Mouse (Mus musculus) liver, embryonic 14.5 days (tissue): ENCODE measurements around the gene Ids. TPM values are rescaled to one million over a fixed set of nuclear protein-coding genes. Genes with fewer than 3 reads are reported as not detected.
"Not testable (repeated sequence)": the region's sequence is repeated elsewhere in the genome, so short reads cannot be mapped to it uniquely, and the experiment has no call there.

ENCODE experiments used
- ATAC-seq: fragments of 200-750 bp; cut with Nextera tagmentation; 2 replicates; pipeline ENCODE4 v1.8.0; 2017; ENCODE audit warnings: moderate number of reproducible peaks, mild to moderate bottlenecking, moderate library complexity; ENCODE audit not compliant: insufficient read depth
- DNase-seq, 3 experiments: peaks; one replicate each; pipeline ENCODE4 v3.0.0-alpha.2; 2012 to 2013; ENCODE audit warnings: low read depth in 3 of 3, low spot score in 3 of 3
- H3K27ac ChIP-seq: fragments of 300-500 bp; sonication (generic); 2 replicates; pipeline ENCODE4 v1.5.1; 2014; ENCODE audit warnings: moderate library complexity, mild to moderate bottlenecking, control low read depth, inconsistent platforms
- H3K27me3 ChIP-seq: fragments of 300-500 bp; sonication (generic); 2 replicates; pipeline ENCODE4 v1.6.1; 2014; ENCODE audit warnings: mild to moderate bottlenecking, low read length, moderate library complexity; ENCODE audit not compliant: control insufficient read depth, insufficient read depth
- H3K36me3 ChIP-seq: fragments of 300-500 bp; sonication (generic); replicated peaks from 2 replicates; pipeline ENCODE4 v1.6.1; 2014; ENCODE audit warnings: low read depth; ENCODE audit not compliant: control insufficient read depth, insufficient read depth
- H3K4me1 ChIP-seq, 2 experiments: fragments of 200-500 bp in 1 of 2; fragments of 300-500 bp in 1 of 2; sonication (generic) in 1 of 2; replicated peaks; 2 replicates each; pipeline ENCODE4 v1.6.1; 2012 to 2014; ENCODE audit warnings: antibody characterized with exemption in 1 of 2, inconsistent platforms in 1 of 2, low read length in 1 of 2; ENCODE audit not compliant: control insufficient read depth in 2 of 2, insufficient read depth in 2 of 2
- H3K4me2 ChIP-seq: fragments of 300-500 bp; sonication (generic); 2 replicates; pipeline ENCODE4 v1.6.1; 2014; ENCODE audit warnings: low read depth, mild to moderate bottlenecking, control low read depth, moderate library complexity
- H3K4me3 ChIP-seq, 2 experiments: fragments of 200-500 bp in 1 of 2; fragments of 300-500 bp in 1 of 2; sonication (generic) in 1 of 2; 2 replicates each; pipeline ENCODE4 v1.5.1; 2012 to 2014; ENCODE audit warnings: low read depth in 2 of 2, low read length in 2 of 2, mild to moderate bottlenecking in 2 of 2, control low read depth in 1 of 2, inconsistent platforms in 1 of 2, moderate library complexity in 1 of 2; ENCODE audit not compliant: insufficient read depth in 1 of 2
- H3K9ac ChIP-seq: fragments of 300-500 bp; sonication (generic); replicated peaks from 2 replicates; pipeline ENCODE4 v1.6.1; 2014; ENCODE audit warnings: mild to moderate bottlenecking, control low read depth, moderate library complexity
- H3K9me3 ChIP-seq: fragments of 300-500 bp; sonication (generic); 2 replicates; pipeline ENCODE4 v1.6.1; 2016; ENCODE audit warnings: low read length, mixed read lengths; ENCODE audit not compliant: control insufficient read depth
- CTCF ChIP-seq: IDR thresholded peaks from 2 replicates; pipeline ENCODE4 v1.5.1; 2016; ENCODE audit warnings: antibody characterized with exemption, low read depth, control low read depth
- EP300 ChIP-seq: IDR thresholded peaks from 2 replicates; pipeline ENCODE4 v1.6.1; 2016; ENCODE audit warnings: antibody characterized with exemption, low read depth
- WGBS: fragments of 180-500 bp; shearing (Covaris S2); extraction: QIAGEN DNeasy Blood & Tissue Kit; methylation state at CpG from one replicate; pipeline ENCODE4 v1.1.7; 2014; ENCODE audit not compliant: insufficient replicate concordance; 5-methylcytosine and 5-hydroxymethylcytosine counted together
- polyA plus RNA-seq, 2 experiments: library from polyadenylated mRNA; depleted of rRNA in 1 of 2; stranded (reverse) in 1 of 2; unstranded in 1 of 2; fragments of >200 nt; fragmentation: Nextera tagmentation in 1 of 2; extraction: Ambion mirVana in 1 of 2; gene quantifications; 2 replicates each; pipeline versions ENCODE4 v1.2.1 to v1.2.3; 2012 to 2014

Ids gene
- polyA plus RNA-seq (2012; rRNA removed) (1.5 and 1.6 TPM in 2 replicates), polyA plus RNA-seq (2014; fragmentation: Nextera tagmentation; extraction: Ambion mirVana) (0.40 and 0.66 TPM in 2 replicates)

GRCm38 (mm10) chrX:70364661-70365613 is at the start of gene Ids:
Gene Ids, minus strand, starts transcription at chrX:70365084.
- DNase-seq (peak; percentile 61 to 67 (median 62)), ATAC-seq (peak; percentile 95)
- no peaks in the 10 kb centered on the region; the same call in 1 of the 2 replicates for H3K27me3 ChIP-seq
- 16% methylated on average over 44 of the region's 45 CpGs for WGBS
- H3K36me3 ChIP-seq, result no peaks in the 10 kb centered on the region
- peak within 1 kb of the TSS; percentile 51 for H3K9ac ChIP-seq
- no peaks in the 10 kb centered on the region; a peak in 1 of 4 replicates for H3K4me1 ChIP-seq
- H3K4me2 ChIP-seq, result peak within 1 kb of the TSS; percentile 66
- no peak within 1 kb of the TSS for H3K27ac ChIP-seq
- H3K4me3 ChIP-seq, result peak within 1 kb of the TSS; percentile 61 to 75
- TF ChIP-seq EP300 (no peak), CTCF (0 out of 2 replicates have a peak, but pooled peaks have one; percentile 6)
- no peaks in the 10 kb centered on the region for H3K9me3 ChIP-seq

DNA sequence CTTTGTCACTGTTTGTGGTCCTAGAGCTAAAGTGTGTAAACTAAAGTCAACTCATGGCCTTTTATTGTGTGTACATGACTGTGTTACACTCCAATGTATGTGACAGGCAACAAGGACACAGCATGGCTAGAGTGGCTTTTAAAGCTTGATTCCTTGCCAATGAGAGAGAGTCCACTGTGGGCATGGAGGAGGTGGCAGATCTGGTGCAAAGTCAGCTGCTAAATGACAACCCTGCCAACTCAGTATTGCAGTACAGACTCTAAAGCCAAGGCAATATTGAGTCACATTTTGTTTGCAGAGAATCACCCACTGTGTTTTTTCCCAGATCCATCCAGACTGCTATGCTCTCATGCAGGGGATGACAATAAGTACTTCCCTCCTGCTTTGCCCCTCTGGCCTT is 27.8 kb upstream of the Ids start:
- H3K9ac ChIP-seq, H3K9me3 ChIP-seq, H3K4me1 ChIP-seq, H3K4me3 ChIP-seq, H3K27me3 ChIP-seq, DNase-seq, H3K27ac ChIP-seq, H3K4me2 ChIP-seq, H3K36me3 ChIP-seq, ATAC-seq: not testable (repeated sequence)

DNA sequence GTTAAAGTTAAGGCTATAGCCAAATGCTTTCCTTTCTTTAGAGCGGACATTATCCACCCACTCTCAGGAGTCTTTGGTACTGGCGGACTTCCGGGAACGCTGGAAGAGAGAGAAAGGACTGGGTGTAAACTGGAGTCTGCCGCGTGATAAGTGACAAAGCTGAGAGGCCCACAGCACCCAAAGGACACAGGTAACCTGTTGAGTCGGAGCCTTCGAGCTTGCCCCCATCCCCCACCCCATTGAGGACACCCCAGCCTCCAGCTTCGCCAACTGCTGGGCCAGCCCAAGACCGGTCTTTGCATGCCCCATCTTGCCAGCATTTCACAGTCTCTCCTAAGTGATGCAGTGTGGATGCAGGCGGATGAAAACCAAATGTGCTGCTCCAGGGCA is 21.1 kb upstream of the Ids start:
- H3K27ac ChIP-seq, result peak overlapping the region; percentile 31; the same call in 1 of the 2 replicates
- H3K4me1 ChIP-seq, result peaks cover 0 to 9% of the 10 kb centered on the region in 2 experiments; a peak in 2 of 4 replicates
- no peaks in the 10 kb centered on the region for H3K36me3 ChIP-seq
- WGBS, result 11% methylated on average over 11 of the region's 11 CpGs
- peak overlapping the region; percentile 69 for H3K4me2 ChIP-seq
- peak overlapping the region; percentile 65 to 94 for H3K4me3 ChIP-seq
- DNase-seq (no peak), ATAC-seq (peak; percentile 53)
- H3K9me3 ChIP-seq, result no peaks in the 10 kb centered on the region
- TF ChIP-seq CTCF (no peak), EP300 (no peak)
- no peaks in the 10 kb centered on the region for H3K27me3 ChIP-seq
- H3K9ac ChIP-seq, result peak overlapping the region; percentile 62

- TF ChIP-seq EP300, result no peak
- TF ChIP-seq CTCF, result no peak
- H3K4me1 ChIP-seq, result peaks cover 0 to 9% of the 10 kb centered on the region in 2 experiments; a peak in 2 of 4 replicates
- peak within 1 kb of the TSS; percentile 65 to 94 for H3K4me3 ChIP-seq
- H3K36me3 ChIP-seq, result no peaks in the 10 kb centered on the region
- no peaks in the 10 kb centered on the region for H3K9me3 ChIP-seq
- WGBS, result 6% methylated on average over 22 of the region's 22 CpGs
- ATAC-seq (peak; percentile 93), DNase-seq (peak; percentile 63 to 74 (median 71))
- H3K27ac ChIP-seq, result peak within 1 kb of the TSS; percentile 48
- peak within 1 kb of the TSS; percentile 69 for H3K4me2 ChIP-seq
- H3K27me3 ChIP-seq, result no peaks in the 10 kb centered on the region
- H3K9ac ChIP-seq, result peak within 1 kb of the TSS; percentile 62
Measured at GRCm38 (mm10) chrX:70385276-70385961, 20.5 kb upstream of the Ids start, which contains the start of gene 1110012L19Rik. Gene 1110012L19Rik, plus strand, starts transcription at chrX:70385877.

DNA sequence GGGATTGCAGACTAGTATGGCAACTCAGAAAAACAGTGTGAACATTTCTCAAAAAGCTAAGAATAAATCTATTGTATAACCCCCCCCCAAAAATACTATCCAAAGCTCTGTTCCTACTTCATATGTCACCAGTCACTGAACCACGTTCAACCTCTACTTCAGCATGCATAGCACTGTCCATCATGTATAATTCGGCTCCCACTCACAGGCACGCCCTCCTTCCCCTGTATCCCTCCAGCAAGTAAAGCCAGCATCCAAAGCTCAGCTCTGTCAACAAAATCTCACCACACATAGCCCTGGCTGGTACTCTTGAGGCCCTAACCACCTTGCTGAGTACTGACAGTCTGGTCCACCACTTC is 20.0 kb upstream of the Ids start:
- DNase-seq, result no peak
- Histone ChIP-seq H3K9ac (no peak overlapping the region), H3K27me3 (no peaks in the 10 kb centered on the region), H3K27ac (no peak overlapping the region), H3K4me2 (peak overlapping the region; percentile 69), H3K4me3 (peak overlapping the region; percentile 65 to 94), H3K36me3 (no peaks in the 10 kb centered on the region), H3K4me1 (peaks cover 0 to 9% of the 10 kb centered on the region in 2 experiments; a peak in 2 of 4 replicates), H3K9me3 (no peaks in the 10 kb centered on the region)
- WGBS, result 53% methylated on average over 3 of the region's 3 CpGs
- TF ChIP-seq CTCF, result no peak
- TF ChIP-seq EP300, result no peak
- ATAC-seq, result no peak
